Mouse (Mus musculus) CH12.LX (cell line): ENCODE results near the gene Pfas.

Experiments
- CHD1 ChIP-seq: IDR thresholded peaks from 2 replicates; pipeline ENCODE4 v1.6.1; 2012; ENCODE audit warnings: low read depth, low read length, improper control_type of control experiment, inconsistent platforms
- CTCF ChIP-seq, 2 experiments: IDR thresholded peaks in 1 of 2; conservative IDR thresholded peaks in 1 of 2; 2 replicates each; pipeline ENCODE4 v1.5.1; 2011 to 2012; ENCODE audit warnings: low read depth in 2 of 2, low read length in 2 of 2, improper control_type of control experiment in 1 of 2, inconsistent platforms in 1 of 2, mild to moderate bottlenecking in 1 of 2, moderate library complexity in 1 of 2
- EP300 ChIP-seq: IDR thresholded peaks from 2 replicates; pipeline ENCODE4 v1.6.1; 2011; ENCODE audit warnings: low read length, improper control_type of control experiment
- ETS1 ChIP-seq: conservative IDR thresholded peaks from 2 replicates; pipeline ENCODE4 v1.6.1; 2012; ENCODE audit warnings: low read depth, mild to moderate bottlenecking, inconsistent platforms, low read length, improper control_type of control experiment, moderate library complexity
- HCFC1 ChIP-seq: IDR thresholded peaks from 2 replicates; pipeline ENCODE4 v1.6.1; 2012; ENCODE audit warnings: low read depth, mild to moderate bottlenecking, inconsistent platforms, low read length, improper control_type of control experiment
- MYC ChIP-seq: IDR thresholded peaks from 2 replicates; pipeline ENCODE4 v1.6.1; 2011; ENCODE audit warnings: low read depth, mild to moderate bottlenecking, improper control_type of control experiment, low read length
- POLR2A ChIP-seq: IDR thresholded peaks from 2 replicates; pipeline ENCODE4 v1.6.1; 2011; ENCODE audit warnings: low read depth, mild to moderate bottlenecking, improper control_type of control experiment, low read length
- POLR2AphosphoS2 ChIP-seq: IDR thresholded peaks from 2 replicates; pipeline ENCODE4 v1.6.1; 2011; ENCODE audit warnings: low read depth, low read length, improper control_type of control experiment
- SIN3A ChIP-seq: IDR thresholded peaks from 2 replicates; pipeline ENCODE4 v1.6.1; 2012; ENCODE audit warnings: low read length, improper control_type of control experiment, inconsistent platforms
- USF2 ChIP-seq: conservative IDR thresholded peaks from 2 replicates; pipeline ENCODE4 v1.6.1; 2011; ENCODE audit warnings: low read depth, low read length, improper control_type of control experiment
- ZKSCAN1 ChIP-seq: IDR thresholded peaks from 2 replicates; pipeline ENCODE4 v1.6.1; 2012; ENCODE audit warnings: low read depth, inconsistent platforms, low read length, improper control_type of control experiment, borderline replicate concordance

DNA sequence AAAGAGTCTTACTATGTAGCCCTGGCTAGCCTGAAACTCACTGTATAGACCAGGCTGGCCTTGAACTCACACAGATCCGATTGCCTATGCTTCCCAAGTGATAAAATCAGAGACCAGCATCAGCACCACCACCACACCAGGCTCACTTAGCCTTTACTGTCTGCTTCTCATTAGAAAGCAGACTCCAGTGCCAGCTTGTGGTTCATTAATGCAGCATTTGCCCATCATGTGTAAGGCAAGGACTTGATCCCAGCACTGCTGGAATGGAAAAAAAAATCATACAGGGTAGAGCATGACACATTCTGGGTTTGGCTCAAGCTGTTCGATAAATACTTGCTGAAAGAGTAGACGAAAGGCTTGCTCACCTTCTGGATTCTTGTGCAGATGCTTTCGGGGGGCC is 62.3 kb downstream of the Pfas start:
- TF ChIP-seq POLR2A (no peak), HCFC1 (no peak), SIN3A (no peak), CHD1 (no peak), USF2 (no peak), CTCF (conservative IDR thresholded peaks at IDR 0.05 in 1 of 2, IDR thresholded peaks at IDR 0.05 in 1 of 2; ENCODE audit: low read depth in 2 of 2, low read length in 2 of 2) (no peak), POLR2AphosphoS2 (no peak), ETS1 (no peak), EP300 (no peak), MYC (no peak), ZKSCAN1 (no peak)
